Mouse (Mus musculus) gastrocnemius, postnatal 4 days (tissue): ENCODE results near the gene Wwp2. TPM values are rescaled to one million over a fixed set of nuclear protein-coding genes. Genes with fewer than 3 reads are reported as not detected.
"Not testable (repeated sequence)": the region's sequence is repeated elsewhere in the genome, so short reads cannot be mapped to it uniquely, and the experiment has no call there.

Experiments used
- DNase-seq, 2 experiments: peaks; one replicate each; pipeline ENCODE4 v3.0.0; 2021 to 2022; ENCODE audit warnings: low spot score in 2 of 2, mixed read lengths in 2 of 2
- total RNA-seq, 2 experiments: library from RNA; stranded (reverse); gene quantifications; 2 replicates each; pipeline ENCODE4 v1.2.3; 2021

The Wwp2 gene
- total RNA-seq, 2 experiments from 2014 or later: 26.0 to 28.6 TPM

DNA sequence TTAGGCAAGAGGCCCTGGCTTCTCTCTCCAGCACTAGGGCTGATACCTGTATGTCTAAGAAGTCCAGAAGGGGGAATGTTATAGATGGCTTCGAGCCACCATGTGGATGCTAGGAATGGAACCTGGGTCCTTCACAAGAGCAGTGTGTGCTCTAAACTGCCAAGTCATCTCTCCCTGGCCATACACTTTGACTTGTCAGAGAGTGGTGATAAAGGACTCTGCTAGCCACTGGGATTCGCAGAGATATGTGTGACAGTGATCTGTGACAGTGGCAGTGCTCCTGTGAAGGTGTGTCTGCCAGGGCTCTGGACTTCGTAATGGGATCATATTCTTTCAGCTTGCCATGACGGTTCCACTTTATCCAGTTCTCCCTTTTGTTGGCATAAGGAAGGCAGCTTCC is 37.2 kb downstream of the Wwp2 start:
- DNase-seq: no peak

DNA sequence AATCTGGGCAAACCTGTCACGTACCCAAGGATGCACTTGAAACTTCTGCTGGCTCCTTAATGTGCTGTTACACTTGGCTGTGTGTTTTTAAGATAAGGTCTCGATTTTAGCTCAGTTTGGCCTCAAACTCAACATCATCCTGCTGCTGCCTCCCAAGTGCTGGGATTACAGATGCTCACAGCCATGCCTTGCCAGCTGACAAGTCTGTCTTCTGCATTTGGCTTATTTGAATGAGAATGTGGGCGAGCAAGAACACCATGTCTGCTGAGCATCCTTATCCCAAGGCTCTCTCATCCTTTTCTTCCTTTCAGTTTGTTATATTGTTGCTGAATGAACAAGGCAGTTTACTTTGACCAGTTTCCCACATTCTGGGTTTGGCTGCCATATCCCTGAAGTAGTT is 39.4 kb downstream of the Wwp2 start:
- no peak for DNase-seq

DNA sequence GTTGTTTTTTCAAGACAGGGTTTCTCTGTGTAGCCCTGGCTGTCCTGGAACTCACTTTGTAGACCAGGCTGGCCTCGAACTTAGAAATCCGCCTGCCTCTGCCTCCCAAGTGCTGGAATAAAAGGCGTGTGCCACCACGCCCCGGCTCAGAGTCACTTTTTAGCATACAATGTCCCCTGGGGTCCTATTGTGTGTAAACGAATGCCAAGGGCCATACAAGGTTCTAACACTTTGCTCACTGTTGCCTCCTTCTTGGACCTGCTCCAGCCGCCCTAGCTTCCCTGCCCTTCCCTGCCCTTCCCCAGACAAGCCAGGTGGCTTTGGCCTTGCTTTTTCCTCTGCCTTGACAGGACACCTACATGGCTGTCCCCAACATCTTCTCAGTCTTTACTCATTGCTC is 40.6 kb downstream of the Wwp2 start:
- DNase-seq: not testable (repeated sequence)

DNA sequence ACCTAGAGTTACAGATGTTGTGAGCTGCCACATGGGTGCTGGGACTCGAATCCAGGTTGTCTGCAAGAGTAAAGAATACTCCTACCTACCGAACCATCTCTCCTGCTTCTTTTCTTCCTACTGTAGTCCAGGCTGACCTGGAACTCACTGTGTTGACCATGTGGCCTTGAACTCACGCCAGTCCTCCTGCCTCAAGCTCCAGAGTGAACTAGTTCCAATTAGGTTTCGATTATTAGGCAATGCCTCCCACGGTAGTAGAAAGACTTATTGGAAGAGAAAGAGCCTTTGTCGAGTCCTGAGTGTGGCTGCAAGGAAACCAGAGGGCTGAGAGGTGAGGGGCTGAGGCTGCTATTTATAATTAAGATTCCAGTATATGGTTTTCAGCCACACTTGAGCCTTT is 42.6 kb downstream of the Wwp2 start:
- no peak for DNase-seq

DNA sequence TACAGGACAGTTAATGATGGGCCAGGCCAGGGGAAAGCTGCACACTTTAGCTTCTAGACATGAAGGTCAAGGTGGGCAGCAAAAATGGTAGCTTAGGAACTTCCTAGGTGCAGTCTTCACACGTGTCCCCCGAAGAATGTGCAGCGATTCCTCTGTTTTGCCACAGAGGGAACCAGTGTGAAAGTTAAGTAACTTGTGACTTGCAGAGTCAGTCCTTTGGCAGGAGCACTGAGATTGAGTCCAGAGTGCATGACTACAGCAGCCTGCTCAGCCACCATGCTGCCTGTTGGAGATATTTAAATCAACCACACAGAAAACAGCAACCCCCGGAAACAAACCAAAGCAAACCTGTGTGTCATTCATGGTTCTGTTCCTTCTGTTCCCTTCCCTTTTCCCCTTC is 44.3 kb downstream of the Wwp2 start:
- no peak for DNase-seq

DNA sequence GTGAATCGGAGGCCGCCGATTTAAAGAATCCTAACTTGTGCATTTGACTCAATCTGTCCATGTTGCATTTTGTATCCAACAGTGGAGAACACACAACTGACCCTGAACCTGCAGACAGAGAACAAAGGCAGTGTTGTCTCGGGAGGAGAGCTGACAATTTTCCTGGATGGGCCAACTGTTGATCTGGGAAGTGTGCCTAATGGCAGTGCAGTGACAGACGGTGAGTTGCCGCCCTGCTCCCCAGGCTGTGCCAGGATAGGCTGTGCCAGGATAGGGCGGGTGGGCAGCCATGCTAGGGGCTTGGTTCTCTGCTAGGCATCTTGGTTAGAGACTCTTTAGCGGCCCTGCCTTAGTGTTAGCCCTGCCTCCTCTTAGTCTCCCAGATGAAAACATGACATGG is 47.1 kb downstream of the Wwp2 start:
- no peak for DNase-seq

DNA sequence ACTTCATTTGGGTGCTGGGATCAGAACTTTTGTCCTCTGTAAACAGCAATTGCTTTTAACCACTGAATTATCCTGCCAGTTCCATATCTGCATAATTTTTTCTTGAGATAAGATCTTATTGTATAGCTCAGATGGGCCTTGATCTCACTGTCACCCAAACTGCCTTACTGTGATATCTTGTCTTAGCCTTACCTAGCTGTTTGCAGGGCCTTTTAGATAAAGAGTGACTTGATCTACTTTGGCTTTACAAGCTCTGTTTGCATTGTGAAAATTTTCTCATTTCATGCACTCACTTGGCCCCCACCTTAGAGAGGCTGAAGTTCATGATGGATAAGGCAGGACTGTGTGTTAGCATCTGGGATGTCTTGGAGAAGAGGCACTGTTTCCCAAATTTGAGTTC is 48.8 kb downstream of the Wwp2 start:
- no peak for DNase-seq

DNA sequence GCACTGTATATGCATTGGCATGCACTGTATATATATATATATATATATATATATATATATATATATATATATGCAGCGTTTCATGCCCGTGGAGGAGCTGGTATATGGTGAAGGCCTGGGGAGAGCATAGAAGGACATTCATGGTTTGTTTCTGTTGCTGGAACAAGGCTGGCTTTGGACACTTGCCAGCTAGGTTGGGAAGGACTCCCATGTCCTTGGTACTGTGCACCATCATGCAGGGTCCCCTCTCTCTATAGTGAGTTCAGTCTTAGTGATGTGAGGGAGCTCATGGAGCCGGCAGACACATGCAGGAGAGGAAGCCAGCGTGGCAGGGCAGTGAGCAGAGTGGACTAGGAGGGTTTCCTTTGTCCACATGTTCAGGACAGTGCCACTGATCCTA is 52.4 kb downstream of the Wwp2 start:
- no peak for DNase-seq

DNA sequence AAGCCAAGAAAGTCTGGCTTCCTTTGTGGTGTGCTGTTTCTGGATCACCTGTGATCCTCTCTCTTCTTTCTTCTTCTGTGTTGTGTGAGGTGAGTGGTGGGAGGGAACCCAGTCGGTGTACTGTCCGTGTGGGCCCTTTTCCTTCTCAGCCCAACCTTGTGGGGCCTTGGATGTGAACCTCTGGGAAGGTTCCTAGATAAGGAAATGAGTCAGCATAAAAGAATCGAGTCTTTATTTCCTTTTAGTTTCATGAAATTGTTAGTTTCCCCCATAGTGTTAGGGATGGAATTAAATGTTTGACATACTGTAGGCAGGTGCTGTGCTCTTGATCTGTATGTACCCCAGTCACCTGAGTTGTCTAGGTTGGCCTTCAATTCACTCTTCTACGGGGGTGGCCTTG is 52.9 kb downstream of the Wwp2 start:
- no peak for DNase-seq

DNA sequence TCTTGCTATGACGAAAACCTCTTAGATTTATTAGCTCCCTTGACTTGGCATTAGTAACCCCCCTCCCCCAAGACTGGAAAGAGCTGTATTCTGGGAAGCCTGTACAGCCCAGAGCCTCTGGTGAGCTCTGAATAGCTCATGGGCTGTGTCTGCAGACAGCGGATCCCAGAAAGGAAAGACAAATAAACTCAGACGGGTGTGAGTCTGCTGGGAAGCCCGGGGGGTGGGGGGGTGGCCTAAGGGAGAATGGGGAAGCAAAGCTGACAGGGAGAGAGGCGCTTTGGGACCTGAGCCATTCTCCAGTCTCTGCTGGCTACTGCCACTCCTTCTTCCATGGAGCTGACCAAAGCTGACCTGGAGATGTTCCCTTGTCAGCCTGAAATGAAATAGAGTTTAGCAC is 53.8 kb downstream of the Wwp2 start:
- no peak for DNase-seq

DNA sequence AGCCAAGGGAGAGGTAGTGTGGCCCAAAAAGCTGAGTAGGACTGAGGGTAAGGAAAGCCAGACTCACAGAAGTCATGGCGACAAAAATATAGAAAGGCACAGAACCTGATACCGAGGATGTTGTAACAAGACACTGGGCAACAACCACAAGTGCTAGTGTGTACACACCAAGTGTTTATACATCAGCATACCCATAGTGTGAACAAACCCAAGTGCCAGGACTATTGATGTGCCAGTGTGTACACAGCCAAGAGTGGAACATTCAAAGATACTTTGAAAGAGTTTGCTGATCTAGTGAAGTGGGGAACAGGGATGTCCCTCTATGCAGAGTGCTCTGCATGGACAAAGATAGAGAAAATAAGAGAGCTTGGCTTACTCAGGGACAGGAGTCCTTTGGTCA is 54.5 kb downstream of the Wwp2 start:
- DNase-seq: no peak

DNA sequence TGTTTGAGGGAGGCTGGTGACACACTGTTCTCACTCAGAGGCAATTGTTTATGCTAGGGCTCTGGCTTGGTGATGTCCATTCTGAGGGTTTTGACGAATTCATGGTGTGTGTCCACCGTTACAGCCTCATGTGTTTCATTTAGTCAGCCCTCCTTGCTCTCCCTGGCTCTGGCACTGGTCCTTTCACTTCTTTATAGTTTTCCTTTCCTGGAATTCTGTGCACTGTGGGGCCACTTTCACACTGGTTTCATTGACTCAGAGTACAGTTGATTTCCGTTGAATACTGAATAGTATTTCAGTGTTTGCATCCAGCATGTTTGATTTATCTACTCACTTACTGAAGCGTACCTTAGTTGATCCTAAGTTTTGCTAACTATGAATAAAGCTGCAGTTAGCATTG is 55.0 kb downstream of the Wwp2 start:
- DNase-seq: no peak

DNA sequence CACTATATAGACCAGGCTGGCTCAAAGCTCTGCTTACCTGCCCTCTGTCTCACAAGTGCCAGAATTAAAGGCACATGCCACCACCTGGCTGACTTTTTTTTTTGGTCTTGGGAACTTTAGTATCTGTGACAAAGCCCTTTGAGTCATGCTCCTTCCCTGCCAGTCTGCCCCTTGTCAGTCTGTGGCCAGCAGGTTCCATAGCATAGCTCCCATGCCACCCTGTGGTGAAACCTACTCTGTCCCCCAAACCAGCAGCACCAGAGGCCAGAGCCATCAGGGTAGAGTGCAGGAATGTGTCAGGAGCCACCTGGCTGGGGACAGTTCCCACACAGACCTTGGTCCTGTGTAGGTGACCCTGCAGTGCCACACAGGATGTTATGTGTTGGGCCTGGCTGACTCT is 55.7 kb downstream of the Wwp2 start:
- no peak for DNase-seq

DNA sequence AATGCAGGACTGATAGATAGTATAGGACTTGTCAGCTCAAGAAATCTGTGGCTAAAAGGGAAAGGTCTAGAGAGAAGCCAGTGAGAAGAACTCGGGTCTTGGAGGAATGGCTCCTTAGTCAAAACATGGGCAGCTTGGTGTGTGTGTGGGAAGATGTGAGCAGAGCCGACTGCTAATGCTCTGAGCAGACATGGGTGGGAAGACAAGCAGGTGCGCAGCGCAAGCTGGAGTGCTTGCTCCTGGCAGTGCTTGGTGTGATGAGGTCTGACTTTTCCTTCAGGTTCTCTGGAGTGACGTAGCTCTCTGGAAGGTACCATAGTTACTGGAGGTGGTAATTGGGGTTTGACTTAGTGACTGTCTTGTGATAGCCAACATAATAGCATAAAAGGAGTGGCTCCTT is 56.6 kb downstream of the Wwp2 start:
- DNase-seq: no peak

DNA sequence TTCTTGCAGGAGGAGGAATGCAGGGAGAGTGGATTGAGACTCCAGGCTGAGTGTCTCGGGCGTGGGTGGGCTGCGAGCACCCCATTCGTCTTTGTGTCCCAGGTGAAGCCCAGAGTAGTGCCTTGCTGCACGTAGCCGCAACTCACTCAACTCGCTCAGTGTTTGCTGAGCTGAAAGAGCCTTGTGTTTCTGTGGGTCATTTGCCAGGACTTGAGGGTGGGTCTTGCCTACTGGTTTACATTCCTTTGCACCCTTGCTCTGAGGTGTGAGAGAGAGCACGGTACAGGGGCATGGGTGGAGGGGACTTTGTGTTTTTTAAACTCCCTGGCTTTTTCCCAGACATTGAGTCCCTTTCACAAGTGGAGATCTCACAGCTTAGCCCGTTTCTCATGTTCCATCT is 59.3 kb downstream of the Wwp2 start:
- no peak for DNase-seq

DNA sequence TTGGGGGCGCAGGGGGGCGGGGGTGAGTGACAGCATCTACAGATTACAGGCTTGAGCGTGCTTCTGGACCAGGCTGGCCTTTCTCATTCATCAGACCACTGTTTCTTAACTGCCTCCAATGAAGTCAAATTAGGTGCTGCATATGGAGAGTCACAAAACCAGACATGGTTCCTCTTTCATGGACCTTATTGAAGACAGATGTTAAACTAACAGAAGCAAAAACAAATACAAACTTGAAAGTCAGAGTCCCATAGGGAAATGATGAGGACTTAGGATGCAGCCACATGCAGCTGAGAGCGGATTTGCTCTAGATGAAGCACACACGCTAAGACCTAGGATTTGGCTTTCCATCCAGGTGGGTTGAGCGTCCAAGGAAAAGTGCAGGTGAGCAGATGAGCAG is 61.5 kb downstream of the Wwp2 start:
- no peak for DNase-seq

DNA sequence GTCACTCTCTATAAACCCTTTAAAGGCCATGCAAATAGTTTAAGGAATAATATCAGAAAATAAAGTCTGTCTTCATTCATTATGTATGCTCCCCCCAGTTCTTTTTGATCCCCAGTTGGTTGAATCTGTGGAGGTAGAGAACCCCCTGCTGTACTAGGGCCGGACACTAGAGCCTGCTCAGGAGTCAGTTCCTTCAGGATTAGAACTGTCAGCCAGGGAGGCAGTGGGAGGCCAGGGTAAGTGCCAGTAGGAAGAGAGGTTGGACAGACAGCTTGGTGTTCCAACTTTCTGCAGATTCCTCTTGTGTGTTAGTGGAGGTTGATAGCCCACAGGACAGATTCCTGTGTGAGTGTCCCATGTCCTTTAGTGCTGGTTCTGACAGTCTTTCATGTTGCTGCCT is 62.2 kb downstream of the Wwp2 start:
- no peak for DNase-seq

DNA sequence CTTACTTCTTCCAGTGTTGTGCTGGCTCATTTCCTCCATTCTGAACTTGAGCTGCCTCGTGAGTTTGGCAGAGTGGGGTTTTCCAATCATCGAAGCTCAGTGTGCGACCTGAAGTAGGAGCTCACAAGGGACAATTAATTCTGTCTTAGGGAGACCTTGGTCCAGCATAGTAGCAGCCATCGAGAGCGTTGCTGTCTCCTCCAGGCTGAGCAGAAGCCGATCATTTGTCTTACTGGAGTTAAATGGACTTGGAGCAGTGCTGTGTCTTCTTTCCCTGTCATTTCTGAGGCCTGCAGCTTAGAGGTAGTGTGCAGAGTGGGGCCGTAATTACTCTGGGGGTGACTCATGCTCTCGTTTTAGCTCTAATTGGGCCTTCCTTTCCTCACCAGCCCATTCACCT is 62.6 kb downstream of the Wwp2 start:
- no peak for DNase-seq

DNA sequence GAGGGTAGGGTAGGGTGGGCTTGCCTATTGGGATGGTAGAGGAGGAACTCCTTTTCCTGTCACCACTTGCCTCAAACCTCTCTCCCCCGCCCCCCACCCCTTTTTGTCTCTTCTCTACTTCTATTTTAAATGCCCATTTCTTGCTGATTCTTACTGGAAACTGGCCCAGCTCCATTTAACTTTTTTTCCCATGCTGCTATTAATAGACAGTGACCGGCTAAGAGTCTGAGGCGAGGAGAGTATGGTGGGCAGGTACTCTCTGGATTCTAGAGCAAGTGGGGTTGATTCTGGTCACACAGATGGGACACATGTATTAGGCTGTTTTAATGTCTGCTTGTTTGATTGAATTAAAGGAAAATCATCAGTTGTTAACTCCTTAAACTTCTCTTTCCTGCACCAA is 63.4 kb downstream of the Wwp2 start:
- no peak for DNase-seq

DNA sequence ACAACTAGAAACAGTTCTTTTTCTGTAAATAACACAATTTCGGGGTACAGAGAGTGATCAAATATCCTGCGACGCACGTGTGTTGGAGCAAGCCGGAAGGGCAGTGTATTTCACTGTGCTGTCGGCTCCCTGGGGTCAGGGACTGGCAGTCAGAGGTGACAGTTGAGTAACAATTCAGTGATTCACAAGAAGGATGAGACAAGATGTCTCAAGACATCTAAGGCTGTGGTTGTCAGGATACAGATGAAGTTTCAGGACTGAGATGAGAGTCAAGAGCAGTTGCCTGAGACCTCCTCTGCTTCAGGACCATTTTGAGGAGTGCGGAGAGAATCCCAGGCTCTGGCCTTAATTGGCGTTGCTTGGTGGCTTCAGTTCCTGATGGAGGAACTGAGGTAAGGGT is 66.2 kb downstream of the Wwp2 start:
- no peak for DNase-seq

DNA sequence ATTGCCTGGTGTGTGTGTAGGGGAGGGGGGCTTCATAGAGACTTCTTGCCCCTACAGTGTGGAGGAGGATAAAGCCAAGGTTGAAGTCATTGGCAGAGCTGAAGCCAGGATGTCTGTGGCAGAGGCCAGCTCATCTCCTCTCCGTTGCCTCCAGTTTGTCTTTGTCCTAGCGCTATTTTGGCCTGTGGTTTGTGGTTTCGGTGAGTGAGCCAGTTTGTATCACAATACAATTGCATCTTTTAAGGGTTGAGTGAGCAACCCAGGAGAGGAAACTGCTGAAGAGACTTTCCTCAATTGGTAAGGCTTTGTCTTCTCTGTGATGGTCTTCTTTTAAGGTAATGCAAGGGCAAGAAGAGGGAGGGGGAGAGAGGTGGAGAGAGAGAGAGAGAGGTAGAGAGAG is 66.8 kb downstream of the Wwp2 start:
- no peak for DNase-seq

DNA sequence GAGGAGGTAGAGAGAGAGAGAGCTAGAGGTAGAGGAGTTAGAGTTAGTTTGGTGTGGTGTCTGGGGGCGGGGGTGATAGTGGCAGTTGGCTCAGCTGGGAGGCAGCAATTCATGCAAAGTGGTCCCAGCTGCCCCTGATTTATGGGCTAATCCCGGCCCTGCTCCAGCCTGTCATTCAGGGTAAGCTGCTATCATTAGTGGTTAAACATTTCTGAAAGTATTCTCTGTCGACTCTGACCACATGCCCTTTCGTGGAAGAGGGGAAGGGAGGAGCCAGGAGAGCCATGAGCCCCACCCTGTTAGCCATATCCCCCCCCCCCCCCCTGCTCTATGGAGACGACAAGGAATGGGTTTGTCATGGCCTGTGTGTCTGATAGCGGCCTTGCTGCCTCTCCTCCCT is 67.2 kb downstream of the Wwp2 start:
- no peak for DNase-seq

DNA sequence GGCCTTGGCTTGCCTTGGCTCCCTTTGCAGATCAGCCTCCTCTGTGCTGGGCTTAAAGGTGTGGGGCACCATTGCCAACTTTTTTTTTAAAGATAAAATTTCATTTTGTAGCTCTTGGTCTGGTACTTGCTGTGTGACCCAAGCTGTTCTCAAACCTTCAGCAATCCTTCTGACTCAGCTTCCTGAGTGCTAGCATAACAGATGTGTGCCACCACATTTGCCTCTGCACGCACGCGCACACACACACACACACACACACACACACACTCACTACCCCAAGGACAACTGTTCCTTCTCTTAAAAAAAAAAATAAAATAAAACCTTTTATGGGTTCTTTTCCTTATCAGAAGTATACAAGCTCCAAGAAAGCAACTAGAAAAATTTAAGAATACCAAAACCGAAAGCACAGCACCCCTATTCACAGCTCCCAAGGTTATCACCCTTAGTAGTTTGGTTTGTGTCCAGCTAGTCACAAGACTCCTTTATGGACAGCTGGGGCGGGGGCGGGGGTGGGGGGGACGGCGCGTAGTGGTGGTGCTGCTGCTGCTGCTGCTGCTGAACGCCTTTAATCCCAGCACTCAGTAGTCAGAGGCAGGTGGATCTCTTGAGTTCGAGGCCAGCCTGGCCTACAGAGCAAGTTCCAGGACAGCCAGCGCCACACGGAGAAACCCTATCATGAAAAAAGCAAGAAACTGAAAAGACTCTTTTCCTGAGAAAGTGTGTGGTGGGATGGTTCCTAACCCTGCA is 68.2 kb downstream of the Wwp2 start:
- DNase-seq: no peak

DNA sequence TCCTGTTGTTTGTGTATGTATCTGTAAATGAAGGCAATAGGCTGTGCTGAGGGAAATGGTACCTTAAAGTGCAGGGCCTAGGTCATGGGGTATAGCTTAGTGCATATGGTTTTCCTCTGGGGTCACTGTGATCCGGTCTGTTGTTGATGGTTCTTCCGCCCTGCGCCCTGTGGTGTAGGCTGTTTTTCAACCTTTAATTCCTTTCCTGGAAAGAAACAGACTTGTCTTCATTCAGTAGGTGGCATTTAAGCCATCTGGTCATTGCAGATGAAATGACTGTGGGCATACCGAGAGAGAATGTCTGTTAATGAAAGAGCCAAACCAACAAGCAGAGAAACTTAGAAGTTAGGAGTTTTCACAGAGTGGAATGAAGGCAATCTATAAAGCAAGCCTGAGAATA is 69.1 kb downstream of the Wwp2 start:
- DNase-seq: no peak
